Mouse (Mus musculus) G1E (cell line): ENCODE measurements around the gene Zic1.

Source experiments
- CTCF ChIP-seq: IDR thresholded peaks from 2 replicates; pipeline ENCODE4 v1.5.1; 2012; ENCODE audit warnings: low read depth, low read length, inconsistent platforms, mixed read lengths
- GATA1 ChIP-seq: IDR thresholded peaks from 2 replicates; pipeline ENCODE4 v1.6.1; 2012; ENCODE audit warnings: borderline replicate concordance, low read length, inconsistent platforms, mixed read lengths
- GATA2 ChIP-seq: IDR thresholded peaks from 2 replicates; pipeline ENCODE4 v1.6.1; 2012; ENCODE audit warnings: low read depth, low read length, inconsistent platforms, borderline replicate concordance
- POLR2AphosphoS5 ChIP-seq: IDR thresholded peaks from 2 replicates; pipeline ENCODE4 v1.6.1; 2012; ENCODE audit warnings: low read depth, low read length, inconsistent platforms; ENCODE audit not compliant: insufficient replicate concordance
- TAL1 ChIP-seq: conservative IDR thresholded peaks from 2 replicates; pipeline ENCODE4 v1.6.1; 2012; ENCODE audit warnings: low read depth, low read length, inconsistent platforms, mixed read lengths

- TF ChIP-seq CTCF = no peak
- no peak for TF ChIP-seq GATA1
- TF ChIP-seq TAL1 = no peak
- TF ChIP-seq POLR2AphosphoS5 = no peak
- no peak for TF ChIP-seq GATA2
Observed at GRCm38 (mm10) chr9:91399976-91400375, 34.4 kb upstream of the Zic1 start.
